Mouse (Mus musculus): ENCODE measurements around the gene Lhfpl4.

Lhfpl4 gene

DNA sequence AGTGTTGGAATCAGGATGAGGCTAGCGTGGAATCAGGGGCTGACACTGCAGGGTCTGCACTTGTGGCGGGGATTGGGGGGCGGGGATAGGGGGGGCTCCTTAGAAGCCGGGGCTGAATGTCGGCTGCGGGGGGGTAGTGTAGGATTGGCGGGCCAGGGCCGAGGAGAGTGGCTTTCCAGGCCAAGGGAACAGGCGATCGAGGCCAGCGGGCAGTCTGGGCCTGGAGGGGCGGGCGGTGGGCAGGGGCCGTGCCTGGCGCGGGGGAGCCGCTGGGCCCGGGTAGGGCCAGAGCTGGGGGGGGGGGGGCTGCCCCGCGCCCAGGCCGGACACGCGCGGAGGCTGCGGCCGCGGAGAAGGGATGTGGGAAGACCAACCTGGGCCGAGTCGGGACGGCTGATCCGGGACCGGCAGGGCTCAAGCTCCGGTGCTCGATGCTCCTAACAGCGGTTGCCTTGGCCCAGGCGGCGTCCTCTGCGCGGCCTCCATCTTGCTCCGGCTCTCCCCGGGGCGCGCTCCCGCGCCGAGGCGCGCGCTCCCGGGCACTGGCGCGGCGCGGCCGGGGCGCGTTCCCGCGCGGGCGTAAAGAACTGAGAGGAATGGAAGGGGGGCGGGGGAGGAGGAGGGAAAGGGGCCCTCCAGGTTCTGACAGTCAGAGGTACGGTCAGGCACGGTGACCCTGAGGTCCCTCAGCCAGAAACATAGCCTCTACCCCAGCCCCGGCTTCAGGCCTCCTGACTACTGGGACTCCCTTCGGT is at the start of gene Lhfpl4:
TSS of gene Lhfpl4 (minus strand) at position 544 of the 755 bp plus-strand sequence.
- no peak for DNase-seq

DNA sequence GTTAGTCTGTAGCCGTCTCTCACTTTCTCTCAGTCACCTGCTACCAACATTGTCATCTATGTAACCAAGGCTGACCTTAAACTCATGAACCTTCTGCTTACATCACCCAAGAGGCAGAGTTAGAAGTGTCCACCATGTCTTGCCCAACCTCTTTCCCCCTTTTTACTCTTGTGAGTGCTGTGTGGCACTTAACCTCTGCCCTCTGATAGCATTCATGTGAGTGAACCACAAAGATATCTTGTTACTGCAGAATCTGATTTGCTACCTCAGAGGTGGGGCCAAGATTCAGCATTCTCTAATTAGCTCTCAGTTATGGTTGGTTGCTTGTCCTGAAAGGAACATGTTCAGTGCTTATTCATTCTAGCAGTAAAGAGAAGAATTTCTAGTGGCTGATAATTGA is 47.6 kb upstream of the Lhfpl4 start:
- no peak for DNase-seq

DNA sequence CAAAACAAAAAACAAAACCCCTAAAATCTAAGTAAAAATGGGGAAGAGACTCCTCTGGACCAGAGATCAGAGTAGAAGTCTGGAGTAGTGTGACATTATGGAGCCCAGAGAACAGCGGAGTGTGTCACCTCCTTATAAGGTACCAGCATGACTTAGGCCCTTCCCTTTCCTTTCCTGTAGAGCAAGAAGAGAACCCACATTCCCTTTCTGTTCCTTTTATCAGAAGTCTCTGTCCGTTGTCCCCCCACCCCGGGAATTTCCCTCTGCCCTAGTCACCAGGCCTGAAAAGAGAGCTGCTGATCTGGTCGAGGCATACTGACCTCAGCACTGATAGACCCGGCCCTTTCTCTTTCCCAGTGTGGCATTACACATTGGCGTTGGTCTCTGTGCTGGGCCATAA is 43.3 kb upstream of the Lhfpl4 start:
- DNase-seq = peak in 1 of 2 experiments; percentile 11

DNA sequence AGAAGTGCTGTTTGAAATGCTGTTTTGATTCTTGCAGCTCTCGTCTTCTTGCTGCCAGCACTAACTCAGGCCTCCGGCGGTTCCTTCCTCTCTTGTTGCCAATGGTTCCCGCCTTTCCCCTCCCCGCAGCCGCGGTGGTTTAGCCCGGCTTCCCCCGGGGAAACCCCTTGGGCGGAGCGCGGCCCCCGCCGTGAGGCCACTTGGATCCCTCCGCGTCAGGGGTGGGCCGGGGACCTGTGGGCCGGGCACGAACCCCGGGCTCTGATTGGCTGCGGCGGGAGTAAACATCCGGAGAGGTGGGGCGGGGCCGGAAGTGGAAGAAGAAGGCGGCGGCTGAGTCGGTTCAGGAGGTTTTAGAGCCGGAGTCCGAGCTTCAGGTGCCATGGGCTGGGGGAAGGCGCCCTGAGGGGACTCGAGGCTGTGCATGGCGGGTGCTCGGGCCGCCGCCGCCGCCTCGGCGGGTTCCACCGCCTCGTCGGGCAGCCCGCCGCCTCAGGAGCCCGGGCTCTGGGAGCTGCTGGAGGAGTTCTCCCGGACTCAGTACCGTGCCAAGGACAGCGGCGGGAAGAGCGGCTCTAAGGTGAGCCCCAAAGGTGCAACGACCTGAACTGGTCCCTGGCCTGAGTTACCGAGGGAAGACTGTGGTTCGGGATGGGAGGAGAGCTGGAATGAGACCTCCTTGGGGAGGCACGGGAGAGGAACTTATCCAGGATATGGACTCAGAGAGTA is 42.5 kb upstream of the Lhfpl4 start, which contains the start of gene Mtmr14:
TSS of gene Mtmr14 (plus strand) at position 302 of the 729 bp plus-strand sequence.
- DNase-seq = peak; percentile 100

DNA sequence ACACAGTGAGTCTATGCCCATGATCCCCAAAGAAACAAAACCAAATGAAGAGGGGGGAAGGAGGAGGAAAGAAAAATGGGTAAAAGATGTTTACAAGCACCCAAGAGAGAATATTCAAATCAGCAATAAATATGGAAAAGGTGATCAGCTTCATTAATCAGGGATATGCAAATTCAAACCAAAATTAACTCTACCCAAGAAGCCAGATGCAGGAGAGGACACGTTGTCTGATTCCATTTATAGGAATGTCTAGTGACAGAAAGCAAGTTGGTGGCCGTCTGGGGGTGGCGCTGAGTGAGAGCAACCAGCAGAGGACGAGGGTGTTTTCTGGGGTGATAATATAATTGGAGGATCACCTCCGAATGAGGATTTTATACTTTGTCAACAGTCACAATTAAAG is 40.0 kb upstream of the Lhfpl4 start:
- no peak for DNase-seq

DNA sequence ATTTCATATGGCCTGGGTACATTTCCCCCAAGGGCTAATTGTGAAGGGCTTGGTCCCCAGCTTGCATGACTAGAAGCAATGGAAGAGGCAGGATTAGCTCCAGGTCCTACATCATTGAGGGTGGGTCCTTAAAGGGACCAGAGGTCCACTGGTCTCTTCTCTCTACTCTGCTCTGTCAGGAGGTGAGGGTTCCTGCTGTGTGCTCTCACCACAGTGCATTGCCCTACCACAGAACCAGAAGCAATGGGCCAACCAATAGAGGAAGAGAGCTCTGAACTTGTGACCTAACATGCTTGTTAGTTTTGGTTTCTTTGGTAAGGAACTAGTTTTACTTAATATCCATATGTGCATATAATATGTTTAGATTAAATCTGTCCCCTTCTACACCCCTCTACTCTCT is 31.5 kb upstream of the Lhfpl4 start:
- DNase-seq = no peak

DNA sequence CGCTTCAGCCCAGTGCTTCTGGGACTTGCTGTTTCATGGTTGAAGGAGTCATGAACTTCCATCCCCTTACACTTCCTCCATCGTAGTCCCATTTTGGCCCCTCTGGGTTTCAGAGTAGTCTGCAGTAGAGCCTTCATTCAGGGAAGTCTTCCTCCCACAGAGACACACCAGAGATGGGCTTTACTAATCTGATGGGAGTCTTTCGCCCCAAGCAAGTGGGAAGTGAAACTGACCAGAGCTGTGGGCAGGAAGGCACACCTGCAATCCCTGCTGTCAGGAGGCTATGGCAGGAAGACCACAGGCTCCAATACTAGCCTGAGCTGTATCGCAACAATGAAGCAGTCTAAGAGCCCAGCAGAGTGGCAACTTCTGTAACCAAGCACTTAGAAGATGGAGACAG is 30.6 kb upstream of the Lhfpl4 start:
- DNase-seq = no peak

DNA sequence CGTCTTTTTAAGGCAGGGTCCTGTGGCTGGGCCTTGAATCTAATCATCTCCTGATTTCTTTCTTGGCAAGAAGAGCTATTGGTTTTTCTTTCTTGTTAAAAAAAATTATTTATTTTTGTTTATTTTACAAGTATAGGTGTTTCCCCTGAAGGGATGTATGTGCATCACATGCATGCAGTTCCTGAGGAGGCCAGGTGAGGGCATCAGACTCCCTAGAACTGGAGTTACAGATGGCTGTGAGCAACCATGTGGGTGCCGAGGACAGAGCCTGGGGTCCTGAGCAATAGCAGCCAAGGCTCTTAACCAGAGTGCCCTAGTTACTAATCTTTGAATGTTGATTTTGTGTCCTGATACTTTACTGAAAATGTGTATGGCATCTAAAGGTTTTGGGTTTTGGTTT is 21.1 kb upstream of the Lhfpl4 start:
- DNase-seq = no peak

DNA sequence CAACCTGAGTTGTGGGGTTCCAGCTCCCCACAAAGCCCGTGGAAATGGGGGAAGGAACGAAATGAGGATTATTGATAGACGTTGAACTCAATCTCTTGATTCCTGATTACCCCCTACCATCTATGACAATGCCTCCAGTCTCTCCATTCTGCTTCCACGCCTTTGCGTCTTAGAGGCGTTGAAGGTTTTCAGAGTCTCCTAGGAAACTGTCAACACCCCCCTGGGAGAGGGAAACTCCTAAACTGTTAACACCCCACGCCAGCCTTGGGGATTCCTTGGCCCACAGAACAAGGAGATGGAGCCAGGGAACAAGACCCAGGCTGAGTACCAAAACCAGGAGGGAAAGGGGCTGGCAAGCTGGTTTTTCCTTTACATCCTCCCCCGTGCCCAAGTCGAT is 410 bp upstream of the Lhfpl4 start:
- no peak for DNase-seq

DNA sequence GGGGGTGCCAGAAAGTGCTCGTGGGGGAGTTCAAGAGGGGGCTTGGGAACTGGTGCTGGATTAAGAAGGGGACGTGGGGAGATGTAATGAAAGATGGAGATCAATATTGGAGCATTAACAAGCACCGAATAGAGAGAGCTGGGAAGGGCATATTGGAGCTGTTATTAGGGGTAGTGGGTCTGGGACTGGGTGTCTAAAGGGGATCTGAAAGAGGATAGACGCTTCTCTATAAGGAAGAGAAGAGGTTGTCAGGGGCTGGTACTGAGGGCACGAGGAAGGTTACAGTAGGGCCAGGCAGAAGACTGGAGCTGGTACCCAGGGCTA is 705 bp downstream of the Lhfpl4 start:
- DNase-seq = no peak

DNA sequence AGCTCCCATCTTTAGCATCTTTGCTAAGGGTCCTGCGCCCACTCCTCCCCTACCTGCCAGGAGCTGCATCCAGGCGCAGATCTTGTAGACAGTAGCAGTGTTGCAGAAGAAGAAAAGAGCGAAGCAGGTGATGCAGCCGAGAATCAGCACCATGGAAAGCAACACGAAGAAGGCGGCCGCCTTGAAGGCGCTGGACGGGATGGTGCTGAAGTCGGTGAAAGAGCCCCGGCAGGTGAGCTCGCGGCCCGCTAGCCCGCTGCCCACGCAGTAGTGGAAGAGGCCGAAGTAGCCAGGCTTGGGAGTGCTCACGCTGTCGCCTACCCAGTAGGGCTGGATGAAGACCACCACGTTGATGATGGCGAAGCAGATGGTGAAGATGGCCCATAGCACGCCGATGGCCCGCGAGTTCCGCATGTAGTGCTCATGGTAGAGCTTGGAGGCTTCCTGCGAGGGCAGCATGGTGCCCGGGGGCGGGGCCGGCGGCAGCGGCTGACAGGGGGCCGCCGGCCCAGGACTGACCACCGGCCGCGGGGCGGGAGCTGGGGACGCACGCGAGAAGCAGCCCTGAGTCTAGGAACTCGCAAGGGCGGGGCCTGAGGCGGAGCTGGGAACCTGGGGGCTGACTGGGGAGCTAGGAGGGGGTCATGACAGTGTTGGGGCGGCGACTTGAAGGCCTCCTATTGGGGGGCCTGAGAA is 1.3 kb downstream of the Lhfpl4 start:
- no peak for DNase-seq

DNA sequence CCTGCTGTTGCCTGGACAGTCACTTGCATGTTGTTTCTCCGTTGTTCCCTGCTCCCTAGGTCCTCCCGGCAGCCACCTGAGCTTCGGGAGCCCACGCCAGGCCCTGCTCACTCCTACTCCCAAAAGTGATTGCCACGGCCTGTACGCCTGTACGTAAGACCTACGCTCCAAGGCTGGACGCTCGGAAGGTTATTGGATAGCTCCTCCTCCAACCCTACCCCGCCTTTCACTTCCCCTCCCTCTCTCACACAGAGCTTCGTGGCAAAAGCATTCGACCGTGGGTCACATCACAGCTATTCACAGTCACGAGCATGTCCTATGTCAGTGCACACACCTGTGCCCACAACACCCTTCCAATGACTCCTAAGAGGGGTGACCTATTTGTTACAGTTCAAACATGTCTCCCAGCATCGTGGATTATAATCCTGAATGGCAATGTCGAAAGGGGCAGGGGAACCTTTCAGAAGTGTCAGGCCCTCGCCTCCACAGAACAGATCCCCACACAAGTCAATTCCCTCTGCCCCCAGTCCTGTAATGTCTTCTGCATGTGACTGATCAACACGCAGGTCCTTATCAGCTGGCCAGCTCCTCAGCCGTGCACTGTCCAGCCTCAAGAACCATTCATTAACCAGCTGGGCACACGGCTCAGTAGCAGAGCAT is 10.2 kb downstream of the Lhfpl4 start:
- no peak for DNase-seq

DNA sequence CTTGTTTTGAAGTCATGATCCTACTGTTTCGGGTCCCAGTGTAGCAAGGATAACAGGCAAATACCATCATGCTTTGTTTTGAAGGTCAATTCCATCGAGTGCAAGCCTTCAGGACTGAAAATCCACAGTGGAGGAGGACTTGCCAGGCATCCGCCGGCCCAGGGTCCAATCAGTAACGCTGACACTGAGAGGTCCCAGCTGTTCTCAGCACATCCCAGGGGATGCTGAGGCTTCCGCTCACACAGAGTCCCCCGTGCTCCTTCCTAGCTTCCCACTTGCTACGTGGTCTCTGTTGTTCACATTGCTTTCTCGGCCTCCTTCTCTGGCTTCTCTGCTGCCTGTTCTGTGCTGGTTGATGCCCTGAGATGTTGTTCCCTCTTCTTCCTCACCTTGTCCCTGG is 11.0 kb downstream of the Lhfpl4 start:
- no peak for DNase-seq

DNA sequence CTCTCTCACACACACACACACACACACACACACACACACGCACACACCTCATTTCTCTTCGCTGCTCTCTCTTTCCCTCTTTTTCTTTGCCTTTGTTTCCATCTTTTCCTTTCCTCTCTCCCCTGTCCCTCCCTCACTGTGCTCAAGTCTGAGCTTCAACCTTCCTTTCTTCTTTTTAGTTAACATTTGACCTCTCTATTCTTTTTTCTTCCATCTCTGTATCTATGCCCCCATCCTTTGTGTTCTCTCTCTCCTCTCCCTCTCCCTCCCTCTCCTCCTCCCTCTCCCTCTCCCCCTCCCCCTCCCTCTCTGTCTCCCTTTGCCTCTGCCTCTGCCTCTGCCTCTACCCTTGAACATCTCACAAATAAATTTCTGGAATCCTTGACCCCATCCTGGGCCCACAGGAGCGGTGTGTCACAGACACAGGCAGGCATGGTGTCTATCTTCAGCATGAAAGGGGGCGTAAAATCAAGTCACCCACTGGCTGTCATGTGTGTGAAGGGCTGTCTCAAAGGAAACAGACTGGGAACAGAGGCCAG is 15.9 kb downstream of the Lhfpl4 start:
- DNase-seq = no peak

DNA sequence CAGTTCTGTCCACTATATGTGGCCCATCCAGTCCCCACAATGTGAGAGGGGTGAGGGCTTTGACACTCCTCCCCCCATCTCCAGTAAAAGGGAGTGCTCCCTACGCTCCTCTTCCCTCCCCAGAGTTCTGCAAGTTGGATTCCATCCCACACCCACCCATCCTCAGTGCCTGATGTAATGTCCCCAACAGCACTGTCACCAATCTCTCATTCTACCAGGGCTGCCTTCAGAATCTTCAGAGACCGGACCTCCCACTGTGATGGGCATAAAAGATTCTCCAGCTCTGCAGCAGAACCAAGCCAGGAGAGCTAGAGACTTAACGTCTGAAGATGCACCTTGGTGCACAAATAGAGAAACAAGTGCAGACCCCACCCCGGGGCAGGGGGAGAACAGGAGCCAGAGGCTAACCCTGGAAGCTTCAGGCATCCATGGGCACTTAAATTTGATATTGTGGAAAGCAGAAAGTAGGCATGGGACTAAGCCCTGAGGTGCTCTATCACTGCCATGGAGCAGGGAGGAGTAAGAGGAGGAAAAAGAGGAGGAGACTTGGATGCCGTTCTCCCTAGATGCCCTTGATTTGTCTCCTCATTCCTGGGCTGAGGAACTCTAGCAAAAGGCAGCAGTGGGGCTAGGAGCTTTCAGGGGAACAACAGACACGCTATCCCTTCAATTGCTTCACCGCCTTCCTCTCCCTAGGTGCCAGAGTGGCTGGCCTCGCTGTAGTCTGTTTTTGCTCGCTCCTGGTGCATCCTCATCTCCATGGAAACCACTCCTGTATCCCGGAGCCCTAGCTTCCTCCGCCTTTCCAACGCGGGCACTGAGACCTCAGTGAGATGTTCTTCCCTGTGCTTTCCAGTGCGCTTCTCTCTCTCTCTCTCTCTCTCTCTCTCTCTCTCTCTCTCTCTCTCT is 16.6 kb downstream of the Lhfpl4 start:
- DNase-seq = no peak

DNA sequence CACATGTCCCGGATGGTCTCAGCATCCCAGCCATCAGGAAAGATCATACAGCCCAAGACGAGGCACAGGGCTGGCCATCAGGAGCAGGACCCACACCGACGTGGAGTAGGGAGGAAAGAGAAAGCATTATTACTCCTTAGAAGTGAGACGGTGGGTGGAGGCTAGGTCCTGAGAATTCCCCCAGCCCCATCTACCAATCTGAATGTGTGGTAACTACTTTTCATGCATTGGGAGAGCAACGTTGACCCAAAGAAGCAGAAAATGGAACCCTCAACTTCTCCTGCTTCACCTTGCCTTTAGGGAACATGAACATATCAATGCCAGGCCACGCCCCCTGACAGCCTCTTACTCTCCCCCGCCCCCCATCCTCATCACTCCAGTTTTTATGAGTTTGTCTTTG is 18.6 kb downstream of the Lhfpl4 start:
- no peak for DNase-seq

DNA sequence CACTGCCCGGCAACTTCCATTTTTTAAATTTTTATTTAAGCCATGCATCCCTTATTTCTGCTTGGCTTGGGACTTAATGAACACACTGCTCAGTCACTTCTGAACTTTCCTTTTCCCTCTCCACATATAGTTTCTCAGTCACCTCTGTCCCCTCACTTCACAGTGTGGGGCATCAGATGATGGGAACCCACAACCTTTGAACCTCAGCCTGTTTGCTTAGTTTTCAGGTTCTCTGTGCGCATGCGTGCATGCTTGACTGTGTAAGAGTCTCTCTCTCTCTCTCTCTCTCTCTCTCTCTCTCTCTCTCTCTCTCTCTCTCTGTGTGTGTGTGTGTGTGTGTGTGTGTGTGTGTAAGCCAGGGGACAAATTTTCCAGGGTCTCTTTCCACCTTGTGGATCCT is 19.7 kb downstream of the Lhfpl4 start:
- DNase-seq = no peak

DNA sequence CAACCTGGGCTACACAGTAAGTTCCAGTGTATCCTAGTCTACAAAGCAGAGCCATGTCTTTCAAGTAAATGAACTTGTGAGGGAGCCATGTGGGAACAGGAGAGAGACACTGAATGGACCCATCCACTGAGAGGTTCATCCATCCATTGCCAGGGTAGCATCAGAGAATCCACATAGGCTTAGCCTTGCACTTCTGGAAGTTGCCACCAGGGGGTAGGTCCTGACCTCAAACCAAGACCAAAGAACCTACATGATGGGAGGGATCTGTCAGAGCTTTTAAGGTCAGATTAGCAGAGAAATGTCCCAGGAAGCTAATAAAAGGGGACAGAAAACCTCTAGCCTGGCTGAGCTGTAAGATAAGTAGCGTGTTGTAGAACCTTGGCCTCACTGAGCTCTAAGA is 22.6 kb downstream of the Lhfpl4 start:
- peak; percentile 49 to 57 for DNase-seq

DNA sequence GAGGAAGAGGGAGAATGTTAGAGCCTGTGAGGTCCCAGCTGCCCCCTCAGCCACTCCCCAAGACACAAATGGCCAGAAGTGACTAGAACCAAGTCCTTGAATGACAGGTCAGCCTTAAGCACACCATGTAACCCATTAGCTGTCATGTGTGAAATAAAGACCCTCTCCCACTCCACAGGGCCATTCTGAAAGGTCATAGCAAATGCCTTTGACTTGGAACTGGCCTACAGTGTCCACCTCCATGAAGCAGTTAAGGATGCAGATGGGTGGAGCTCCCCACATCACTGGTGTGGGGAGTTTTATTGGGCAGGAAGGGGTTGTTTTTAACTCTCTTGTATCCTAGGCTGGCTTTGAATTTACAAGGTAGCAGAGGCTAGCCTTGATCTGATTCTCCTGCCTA is 23.2 kb downstream of the Lhfpl4 start:
- no peak for DNase-seq

DNA sequence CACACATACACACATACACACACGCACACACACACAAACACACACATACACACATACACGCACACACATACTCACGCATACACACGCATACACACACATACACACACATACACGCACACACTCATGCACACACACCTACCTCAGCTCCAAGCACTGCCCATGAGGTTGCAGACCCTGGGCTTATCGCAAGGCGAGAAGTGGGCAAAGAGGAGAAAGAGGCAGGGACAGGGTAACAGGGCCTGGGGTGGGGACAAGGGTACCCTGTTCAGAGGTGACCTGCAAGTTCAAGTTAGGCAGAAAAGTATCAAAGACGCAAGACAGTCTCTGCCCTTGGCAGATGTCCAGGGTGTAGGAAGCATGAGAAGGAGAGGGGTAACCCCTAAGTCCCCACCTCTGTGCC is 24.5 kb downstream of the Lhfpl4 start:
- DNase-seq = no peak

DNA sequence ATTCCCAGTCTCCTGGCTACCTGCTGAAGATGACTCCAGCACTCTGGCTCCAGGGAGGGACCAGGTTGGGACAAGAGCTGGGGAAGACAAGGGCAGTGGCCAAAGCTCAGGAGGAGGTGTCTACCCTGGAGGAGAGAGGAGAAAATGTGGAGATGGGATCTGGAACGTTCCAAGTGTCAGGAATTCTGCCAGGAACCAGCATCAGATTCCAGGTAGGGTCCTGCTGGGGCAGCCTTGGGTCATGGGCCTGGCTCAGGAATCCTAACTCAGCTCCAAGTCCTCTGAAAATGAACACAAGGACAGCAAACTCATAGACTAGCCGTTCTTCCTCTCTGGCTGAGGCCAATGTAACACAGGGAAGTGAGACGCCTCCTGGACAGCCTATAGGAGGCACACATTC is 25.3 kb downstream of the Lhfpl4 start:
- DNase-seq = no peak

Data from thymus, postnatal 36 days (tissue).